Mouse (Mus musculus): ENCODE results near the gene Kcnt2. TPM values are rescaled to one million over a fixed set of nuclear protein-coding genes. Genes with fewer than 3 reads are reported as not detected.

Kcnt2 gene
- total RNA-seq, 1 experiment from 2014 or later = not detected

DNA sequence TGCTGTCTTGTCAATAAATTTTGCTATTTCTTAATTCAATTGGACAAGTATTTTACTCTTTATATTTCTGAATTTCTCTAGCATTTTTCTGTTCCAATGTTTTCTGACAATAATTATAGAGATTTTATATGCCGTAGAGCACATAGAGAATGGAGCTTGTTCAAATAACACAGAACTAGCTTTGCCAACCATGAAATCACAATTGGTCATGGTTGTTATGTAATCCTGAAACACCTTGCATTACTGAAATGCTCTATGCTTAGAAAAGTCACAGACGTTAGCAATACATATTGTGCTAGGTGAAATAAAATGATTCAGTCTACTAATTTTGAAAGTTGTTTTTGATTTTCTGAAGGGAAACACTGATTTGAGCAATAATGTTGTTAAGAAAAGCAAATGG lies 118.8 kb downstream of the Kcnt2 start:
- ATAC-seq (replicated peaks; ENCODE audit: low read depth, poor library complexity, severe bottlenecking) = no peak

DNA sequence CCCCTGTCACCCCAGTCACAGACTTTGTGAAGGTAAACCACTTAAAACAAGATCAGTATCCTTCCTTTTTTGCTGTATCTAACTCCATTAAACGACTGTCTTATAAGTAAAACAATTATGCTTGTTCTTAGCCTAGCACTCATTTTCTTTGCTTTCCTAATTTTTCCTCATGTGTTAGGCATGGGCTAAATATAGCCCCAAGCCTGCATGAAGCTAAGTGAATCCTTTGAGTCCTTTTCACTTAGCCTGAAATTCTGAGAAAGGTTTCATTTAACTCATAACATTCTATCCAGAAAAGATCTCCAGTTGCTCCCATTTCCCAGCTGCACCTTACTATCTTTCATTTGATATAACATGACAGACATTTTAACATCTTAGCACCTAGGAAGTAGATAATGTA lies 127.6 kb downstream of the Kcnt2 start:
- ATAC-seq (replicated peaks; ENCODE audit: low read depth, poor library complexity, severe bottlenecking) = no peak

DNA sequence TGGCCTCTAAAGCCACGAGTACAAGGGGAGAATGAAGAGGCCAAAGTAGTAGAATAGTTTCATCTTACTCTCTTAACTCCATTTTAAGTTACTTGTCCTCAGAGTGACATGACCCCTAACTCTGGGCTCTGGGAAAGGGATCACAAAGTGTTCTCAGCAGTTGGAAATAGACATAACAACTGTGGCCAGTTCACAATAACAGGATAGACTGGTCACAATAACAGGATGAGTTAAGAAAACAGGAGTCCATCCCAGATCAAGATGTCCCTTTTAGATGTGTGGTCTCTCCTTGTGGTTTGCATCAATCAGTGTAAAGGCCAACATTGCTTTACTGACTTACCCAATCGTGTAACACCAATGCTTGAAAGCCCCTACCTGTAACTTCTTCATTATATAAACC lies 132.8 kb downstream of the Kcnt2 start:
- no peak for ATAC-seq (replicated peaks; ENCODE audit: low read depth, poor library complexity, severe bottlenecking)

DNA sequence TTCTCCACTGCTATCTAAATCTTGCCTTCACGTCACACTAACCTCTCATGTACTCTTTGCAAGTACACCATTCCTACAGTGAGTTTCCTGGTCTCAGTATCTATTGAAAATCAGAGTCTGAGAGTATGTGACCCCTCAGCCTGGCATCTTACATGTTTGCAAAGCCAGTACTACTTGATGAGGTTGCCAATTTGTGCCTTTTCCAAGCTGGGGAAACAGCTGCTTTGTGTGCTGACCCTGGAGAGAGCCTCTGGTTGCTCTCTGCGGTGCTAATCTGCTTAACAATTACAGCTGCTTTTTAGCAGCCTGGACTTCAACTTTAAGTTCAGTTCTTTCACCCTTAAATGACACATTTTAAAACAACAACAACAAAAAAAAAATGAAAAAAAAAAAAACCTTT lies 133.6 kb downstream of the Kcnt2 start:
- ATAC-seq (replicated peaks; ENCODE audit: low read depth, poor library complexity, severe bottlenecking) = no peak

DNA sequence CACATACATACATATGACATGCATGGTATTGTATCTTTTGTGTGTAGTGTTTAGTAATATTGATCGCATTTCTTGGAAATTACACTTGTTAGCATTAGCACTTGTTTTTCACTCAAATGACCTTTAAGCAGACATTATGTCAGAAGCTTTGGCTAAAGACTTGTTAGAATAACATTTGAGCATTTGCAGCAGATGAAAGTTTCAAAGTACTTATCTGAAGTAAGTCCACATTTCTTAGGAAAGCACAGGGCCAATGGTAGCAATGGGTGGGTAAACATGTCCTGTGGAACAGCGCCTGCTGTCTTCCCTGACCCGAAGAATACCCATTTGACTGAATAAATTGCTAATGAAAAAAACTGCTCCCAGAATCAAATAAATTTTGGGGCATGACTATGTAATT lies 135.1 kb downstream of the Kcnt2 start:
- no peak for ATAC-seq (replicated peaks; ENCODE audit: low read depth, poor library complexity, severe bottlenecking)

DNA sequence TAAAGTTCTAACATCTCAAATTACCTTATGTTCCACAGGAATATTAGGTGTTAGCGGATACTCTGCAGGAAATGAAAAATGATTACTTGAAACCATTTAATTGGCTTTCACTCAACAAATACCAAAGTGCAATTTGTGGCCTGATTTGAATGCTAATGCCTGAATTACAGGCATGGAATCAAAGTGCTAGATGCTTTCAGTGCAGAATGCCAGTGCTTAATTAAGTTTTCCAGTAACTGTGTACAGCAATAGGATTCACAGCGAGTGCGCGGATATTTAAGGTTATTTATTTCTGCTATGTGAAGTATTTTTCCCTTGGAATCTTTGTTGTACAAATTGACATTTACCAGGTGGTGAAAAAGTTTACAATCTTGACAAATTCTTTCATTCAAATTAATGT lies 144.3 kb downstream of the Kcnt2 start:
- ATAC-seq (replicated peaks; ENCODE audit: low read depth, poor library complexity, severe bottlenecking) = no peak

DNA sequence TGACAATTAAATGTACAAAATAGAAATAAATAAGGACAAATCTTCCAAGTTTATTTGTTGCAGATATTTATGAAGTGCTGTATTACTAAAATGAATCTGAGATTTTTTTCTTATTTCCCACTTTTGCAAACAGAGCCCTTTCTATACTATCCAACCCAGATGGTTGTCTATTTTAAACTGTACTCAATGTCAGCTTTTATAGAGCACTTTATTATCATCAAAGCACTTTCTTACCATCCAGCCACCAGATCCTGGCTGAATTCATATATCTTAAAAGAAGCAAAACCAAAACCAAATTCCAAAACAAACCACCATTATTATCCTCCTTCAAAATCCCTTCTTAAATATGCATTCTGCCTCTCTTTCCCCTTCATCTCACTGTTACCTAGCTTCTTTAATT lies 151.8 kb downstream of the Kcnt2 start:
- no peak for ATAC-seq (replicated peaks; ENCODE audit: low read depth, poor library complexity, severe bottlenecking)

DNA sequence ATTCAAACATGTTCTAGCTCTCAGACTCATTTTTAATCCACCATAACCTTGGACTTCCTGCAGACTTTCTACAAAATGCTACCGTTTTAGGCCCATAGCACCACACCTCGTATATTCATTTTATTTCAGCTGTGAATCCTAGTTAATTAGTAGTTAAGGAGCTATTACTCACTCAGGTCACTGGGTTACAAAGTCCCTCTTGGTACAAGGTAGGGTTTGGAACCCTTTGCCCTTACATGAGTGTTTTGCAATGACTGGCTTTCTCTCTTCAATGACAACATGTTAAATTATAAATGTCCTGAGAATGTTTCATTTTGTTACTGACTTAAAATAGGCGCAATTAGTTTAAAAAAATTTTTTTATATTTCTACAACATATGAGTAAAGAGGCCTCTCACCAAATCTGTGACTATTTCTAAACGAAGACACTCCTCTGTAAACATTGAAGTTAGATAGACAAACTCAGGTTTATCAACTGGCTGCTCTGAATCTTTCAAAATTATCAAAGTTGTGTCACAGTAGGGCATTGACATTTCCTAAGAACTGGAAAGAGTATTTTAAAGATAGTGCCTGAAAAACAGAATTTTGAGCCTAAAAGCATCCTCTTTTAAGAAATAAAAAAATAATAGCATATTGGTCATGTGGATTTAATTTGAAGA lies 160.8 kb downstream of the Kcnt2 start:
- ATAC-seq (replicated peaks; ENCODE audit: low read depth, poor library complexity, severe bottlenecking) = no peak

DNA sequence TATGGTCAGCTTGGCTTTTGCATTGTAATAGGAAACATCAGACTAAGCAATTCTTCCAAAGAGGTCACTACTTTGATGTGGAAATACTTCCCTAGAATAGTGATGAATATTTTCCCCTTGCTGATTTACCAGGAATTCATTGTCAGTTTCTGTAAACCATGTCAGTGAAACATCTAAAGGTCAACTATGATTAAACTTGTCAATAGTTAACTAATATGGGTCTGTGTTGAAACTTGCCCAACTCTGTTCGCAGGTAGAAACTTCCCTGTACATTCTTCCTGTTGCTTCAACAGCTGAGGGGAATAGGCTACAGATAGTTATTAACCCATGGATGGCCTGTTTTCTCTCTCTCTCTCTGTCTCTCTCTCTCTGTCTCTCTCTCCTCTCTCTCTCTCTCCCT lies 169.8 kb downstream of the Kcnt2 start:
- ATAC-seq (replicated peaks; ENCODE audit: low read depth, poor library complexity, severe bottlenecking) = no peak

DNA sequence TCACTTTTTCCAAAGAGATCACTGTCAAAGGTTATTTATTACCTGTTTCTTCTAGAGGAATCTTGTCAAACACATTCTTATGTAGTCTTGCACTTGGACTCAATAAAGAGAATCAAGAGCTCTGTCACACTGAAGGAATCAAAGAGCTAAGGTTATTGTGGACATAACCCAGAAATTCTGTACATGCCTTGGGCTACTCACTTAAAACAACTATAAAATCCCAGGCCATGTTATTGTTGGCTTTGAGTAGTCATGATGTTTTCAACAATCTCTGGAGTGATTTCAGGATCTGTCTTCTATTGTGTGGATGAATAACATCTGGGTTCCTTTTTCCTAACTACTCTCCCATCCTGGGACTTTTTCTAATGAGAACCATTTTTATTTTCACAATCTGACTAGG lies 177.0 kb downstream of the Kcnt2 start:
- ATAC-seq (replicated peaks; ENCODE audit: low read depth, poor library complexity, severe bottlenecking) = no peak

DNA sequence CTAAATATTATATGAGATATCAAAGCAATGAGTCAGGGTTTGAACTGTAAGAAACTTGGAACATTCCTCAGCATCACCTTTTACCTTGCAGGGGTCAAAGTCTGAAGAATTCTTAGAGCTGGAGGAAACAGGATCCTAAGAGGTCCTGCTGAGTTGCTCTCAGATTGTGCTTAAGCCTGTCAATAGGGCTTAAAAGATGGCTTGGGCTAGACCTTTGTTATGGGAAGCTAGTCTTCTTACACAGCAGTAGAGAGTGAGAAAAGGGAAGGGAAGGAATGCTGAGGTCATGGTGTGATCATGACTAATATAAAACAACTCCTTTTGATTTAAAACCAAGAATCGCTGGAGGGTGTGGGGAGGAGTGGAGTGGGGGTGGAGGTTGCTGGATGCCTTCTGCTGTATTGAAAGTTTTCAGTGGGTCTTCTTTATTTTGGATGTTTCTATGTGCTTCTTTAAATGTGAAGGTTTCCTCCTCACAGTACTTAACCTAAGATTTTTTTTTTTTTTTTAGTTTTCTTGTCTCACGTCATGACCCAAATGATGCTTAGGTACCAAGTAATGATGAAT lies 183.4 kb downstream of the Kcnt2 start:
- no peak for ATAC-seq (replicated peaks; ENCODE audit: low read depth, poor library complexity, severe bottlenecking)

DNA sequence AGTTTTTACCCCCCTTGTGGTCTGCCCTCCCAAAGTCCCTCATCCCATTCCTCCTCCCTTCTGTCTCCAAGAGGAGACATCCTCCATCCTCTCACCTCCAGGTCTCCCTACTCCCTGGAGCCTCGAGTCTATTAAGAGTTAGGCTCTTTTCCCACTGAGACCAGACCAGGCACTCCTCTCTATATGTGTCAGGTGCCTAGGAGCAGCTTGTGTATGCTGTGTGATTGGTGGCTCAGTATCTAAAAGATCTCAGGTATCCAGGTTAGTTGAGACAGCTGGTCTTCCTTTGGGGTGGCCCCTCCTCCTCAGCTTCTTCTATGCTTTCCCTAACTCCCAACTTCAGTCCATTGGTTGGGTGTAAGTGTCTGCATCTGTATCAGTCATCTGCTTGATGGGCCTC lies 186.1 kb downstream of the Kcnt2 start:
- no peak for ATAC-seq (replicated peaks; ENCODE audit: low read depth, poor library complexity, severe bottlenecking)

DNA sequence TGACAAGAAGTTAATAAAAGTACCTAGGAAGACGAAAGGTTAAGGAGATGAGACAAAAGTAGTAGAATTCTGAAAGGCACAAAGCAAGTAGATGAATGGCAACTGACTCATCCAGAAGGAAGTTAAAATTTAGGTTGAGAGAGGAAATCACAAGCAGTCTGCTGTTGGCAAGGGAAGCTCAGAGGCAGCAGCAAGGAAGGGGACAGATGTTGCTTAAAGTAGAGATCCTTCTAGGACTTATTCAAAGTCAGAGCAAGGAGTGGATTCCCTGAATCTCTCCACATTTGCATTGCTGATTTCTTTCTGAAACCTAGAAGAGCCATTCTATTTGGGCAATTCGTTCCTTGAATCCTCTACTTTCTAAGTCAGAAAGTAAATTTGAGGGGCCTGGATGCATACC lies 188.8 kb downstream of the Kcnt2 start:
- no peak for ATAC-seq (replicated peaks; ENCODE audit: low read depth, poor library complexity, severe bottlenecking)

DNA sequence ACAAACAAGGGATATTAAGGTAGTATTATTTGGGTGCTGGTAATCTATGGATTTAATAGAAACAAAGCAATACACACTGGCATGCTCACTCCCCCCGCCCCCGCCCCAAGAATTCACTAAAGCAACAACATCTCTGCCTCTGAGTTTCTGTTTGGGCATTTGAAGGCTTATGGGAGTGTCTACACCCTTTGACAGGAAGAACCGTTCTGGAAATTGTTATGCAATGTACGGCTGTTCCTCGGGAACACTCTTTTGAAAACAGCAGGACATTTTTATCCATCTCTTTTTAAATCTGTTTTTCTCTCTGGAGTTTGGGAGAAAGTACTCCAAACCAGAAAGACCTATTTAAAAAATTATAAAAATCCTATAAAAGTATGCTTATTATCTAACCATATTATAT lies 192.2 kb downstream of the Kcnt2 start:
- ATAC-seq (replicated peaks; ENCODE audit: low read depth, poor library complexity, severe bottlenecking) = no peak

DNA sequence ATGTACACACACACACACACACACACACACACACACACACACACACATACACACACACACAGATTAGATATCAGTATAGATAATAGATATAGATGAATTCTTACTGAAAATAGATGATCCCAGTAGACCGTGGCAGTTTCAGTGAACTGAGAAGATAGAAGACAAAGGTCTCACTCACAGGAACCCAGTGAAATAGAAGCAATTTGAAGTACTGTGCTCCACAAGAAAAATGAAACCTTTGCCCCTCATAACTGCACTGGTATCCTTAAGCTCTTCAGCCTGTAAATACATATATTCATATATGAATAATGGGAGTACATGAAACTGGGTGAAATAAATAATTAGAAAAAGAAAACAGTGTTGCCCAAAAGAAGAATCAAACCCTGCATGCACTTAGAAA lies 197.9 kb downstream of the Kcnt2 start:
- ATAC-seq (replicated peaks; ENCODE audit: low read depth, poor library complexity, severe bottlenecking) = no peak

DNA sequence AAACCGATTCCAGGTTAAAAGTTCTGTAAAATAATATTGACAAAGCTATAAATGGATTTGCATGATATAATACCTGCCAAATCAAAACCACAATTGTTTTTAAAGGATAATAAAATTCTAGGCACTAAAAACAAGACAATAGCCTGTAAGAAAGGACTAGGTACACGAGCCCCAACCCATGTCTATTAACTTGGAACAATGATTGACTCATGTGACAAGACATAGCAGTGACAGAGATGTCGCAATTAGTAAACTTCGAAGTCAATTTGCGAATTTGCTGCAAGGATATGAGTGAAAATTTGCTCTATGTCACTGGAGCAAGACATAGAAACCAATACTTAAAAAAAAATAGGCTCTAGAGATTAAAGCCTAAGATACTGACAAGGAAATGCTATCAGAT lies 198.4 kb downstream of the Kcnt2 start:
- no peak for ATAC-seq (replicated peaks; ENCODE audit: low read depth, poor library complexity, severe bottlenecking)

DNA sequence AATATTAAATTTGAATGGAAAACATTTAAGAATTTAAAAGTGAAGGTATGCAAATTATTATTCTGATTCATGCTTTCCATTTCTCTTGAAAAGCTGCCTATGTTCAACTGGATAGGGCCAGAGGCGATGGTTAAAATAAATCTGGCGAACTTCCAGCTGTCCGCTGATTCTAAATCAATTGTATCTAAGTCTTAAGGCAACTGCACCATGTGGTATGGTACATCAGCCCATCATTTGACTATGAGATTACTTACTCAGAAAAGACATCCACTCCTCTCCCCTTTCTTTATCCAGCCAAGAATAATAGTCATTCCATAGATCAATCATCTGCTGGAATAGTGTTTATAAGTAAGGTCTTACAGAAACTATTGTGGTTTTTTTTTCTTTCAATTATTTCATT lies 205.5 kb downstream of the Kcnt2 start:
- ATAC-seq (replicated peaks; ENCODE audit: low read depth, poor library complexity, severe bottlenecking) = no peak

DNA sequence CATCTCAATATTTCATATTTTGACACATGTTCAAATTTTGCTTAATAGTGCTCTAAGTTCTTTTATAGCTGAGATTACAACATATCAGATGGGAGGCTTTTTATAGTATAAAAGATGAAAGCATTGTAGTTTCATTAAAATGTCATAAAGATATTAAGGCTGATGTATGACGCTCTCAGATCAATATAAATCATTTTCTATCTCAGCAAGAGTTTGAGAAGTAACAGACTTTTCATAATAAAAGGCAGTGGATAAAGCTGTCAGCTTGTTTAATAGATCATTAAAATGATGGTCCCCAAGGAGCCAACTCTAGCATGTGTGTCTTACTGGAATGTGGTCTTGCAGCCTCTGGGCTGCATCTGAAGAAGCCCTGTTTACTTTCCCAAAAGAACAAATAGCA lies 206.0 kb downstream of the Kcnt2 start:
- no peak for ATAC-seq (replicated peaks; ENCODE audit: low read depth, poor library complexity, severe bottlenecking)

DNA sequence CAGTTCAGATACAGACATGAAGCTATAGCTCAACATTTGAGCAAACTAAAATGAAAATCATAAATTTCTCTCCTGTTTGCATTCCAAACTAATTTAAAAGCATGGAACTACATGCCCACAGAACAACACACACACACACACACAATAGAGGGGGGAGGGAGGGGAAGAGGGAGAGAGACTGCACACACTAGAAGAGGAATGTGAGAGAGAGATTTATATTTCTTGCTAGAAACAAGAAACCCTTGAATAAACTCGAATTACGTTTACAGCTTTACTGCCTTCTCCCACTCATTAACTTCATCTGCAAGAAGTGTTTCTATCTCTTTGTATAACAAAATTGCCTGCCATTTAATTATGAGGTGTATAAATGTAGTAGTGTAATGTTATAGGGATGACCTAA lies 209.9 kb downstream of the Kcnt2 start:
- ATAC-seq (replicated peaks; ENCODE audit: low read depth, poor library complexity, severe bottlenecking) = no peak

DNA sequence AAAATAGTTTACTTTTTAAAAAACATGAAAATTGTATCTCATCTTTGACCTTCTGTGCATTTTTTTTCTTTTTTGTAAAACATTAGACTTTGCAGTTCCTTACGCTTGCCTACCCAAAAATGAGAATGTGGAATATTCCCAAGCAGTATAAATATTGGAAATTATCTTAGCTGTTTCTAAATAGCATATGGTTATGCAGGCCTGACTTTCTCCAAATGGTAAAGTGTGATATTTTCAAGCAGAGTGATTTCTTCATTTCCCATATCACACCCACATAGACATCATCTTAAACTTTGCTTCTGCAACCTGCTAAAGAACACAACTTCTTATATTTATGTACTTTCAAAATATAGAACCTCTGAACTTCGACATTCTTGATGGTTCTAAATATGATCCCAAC lies 210.9 kb downstream of the Kcnt2 start:
- ATAC-seq (replicated peaks; ENCODE audit: low read depth, poor library complexity, severe bottlenecking) = no peak

DNA sequence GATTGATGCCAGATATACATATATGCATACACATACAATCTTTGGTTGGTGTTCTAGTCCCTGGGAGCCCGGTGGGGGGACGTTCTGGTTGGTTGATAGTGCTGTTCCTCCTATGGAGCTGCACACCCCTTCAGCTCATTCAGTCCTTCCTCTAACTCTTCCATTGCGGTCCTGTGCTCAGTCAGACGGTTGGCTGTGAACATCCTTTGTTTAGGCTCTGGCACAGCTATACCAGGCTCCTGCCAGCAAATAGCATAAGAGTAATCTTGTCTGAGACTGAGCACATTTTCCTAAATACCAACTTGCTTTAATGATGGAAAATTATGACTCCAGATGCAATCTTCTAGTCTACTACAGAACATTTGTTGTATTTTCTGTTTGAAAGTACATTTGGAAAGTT lies 222.4 kb downstream of the Kcnt2 start:
- ATAC-seq (replicated peaks; ENCODE audit: low read depth, poor library complexity, severe bottlenecking) = no peak

DNA sequence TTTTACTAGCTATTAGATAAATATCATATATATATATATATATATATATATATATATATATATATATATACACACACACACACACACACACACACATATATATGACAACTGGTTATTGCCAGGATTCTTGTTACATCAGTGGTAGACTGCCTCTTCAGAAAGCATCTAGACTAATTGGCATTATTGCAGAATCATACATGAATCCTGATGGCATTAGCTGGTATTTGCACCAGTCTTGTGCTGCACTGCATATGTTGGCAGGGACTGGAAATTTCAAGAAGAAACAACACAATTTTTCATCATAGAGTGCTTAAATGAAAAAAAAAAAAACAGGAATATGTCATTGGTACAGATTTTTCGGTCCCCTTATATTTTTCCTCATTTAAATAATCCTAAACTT lies 223.6 kb downstream of the Kcnt2 start:
- no peak for ATAC-seq (replicated peaks; ENCODE audit: low read depth, poor library complexity, severe bottlenecking)

DNA sequence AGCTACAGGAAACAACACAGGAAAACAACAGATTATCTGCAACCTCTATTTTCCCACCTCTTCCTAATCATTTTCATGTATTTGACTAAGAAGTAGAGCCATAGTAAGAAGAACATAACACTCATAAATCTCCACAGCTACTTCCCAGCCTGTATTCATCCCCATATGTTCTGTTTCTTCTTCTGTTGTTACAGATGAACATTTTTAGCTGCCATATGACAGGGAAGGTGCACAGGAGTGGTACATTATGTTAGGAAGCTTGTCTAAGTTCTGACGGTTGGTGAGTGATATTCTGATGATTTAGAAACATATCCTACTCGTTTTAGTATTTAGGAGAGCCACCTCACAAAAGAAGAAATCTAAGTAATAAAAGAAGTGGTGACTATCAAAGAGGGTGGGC lies 231.0 kb downstream of the Kcnt2 start:
- ATAC-seq (replicated peaks; ENCODE audit: low read depth, poor library complexity, severe bottlenecking) = no peak
